Mouse (Mus musculus) heart, postnatal 0 days (tissue): ENCODE measurements around the gene Kcnmb1. TPM values are rescaled to one million over a fixed set of nuclear protein-coding genes. Genes with fewer than 3 reads are reported as not detected.

Experiments used
- ATAC-seq: fragments of 200-750 bp; cut with Nextera tagmentation; 2 replicates; pipeline ENCODE4 v1.8.0; 2017; ENCODE audit warnings: low read depth, moderate number of reproducible peaks, moderate library complexity; ENCODE audit not compliant: insufficient read depth
- DNase-seq: peaks from one replicate; pipeline ENCODE4 v3.0.0-alpha.2; 2016; ENCODE audit warnings: low spot score
- H3K27ac ChIP-seq: fragments of 300-500 bp; sonication (generic); 2 replicates; pipeline ENCODE4 v1.5.1; 2014; ENCODE audit warnings: low read depth, mild to moderate bottlenecking
- H3K27me3 ChIP-seq: fragments of 300-500 bp; sonication (generic); 2 replicates; pipeline ENCODE4 v1.6.1; 2014; ENCODE audit warnings: low read length, mixed read lengths; ENCODE audit not compliant: control insufficient read depth, insufficient read depth
- H3K36me3 ChIP-seq: fragments of 300-500 bp; sonication (generic); replicated peaks from 2 replicates; pipeline ENCODE4 v1.6.1; 2014; ENCODE audit warnings: low read length, mixed read lengths; ENCODE audit not compliant: control insufficient read depth, insufficient read depth
- H3K4me1 ChIP-seq: fragments of 300-500 bp; sonication (generic); 2 replicates; pipeline ENCODE4 v1.6.1; 2014; ENCODE audit warnings: antibody characterized with exemption; ENCODE audit not compliant: control insufficient read depth, insufficient read depth
- H3K4me2 ChIP-seq: fragments of 300-500 bp; sonication (generic); 2 replicates; pipeline ENCODE4 v1.6.1; 2014; ENCODE audit warnings: low read depth, mild to moderate bottlenecking, low read length, moderate library complexity
- H3K4me3 ChIP-seq: fragments of 300-500 bp; sonication (generic); 2 replicates; pipeline ENCODE4 v1.5.1; 2014; ENCODE audit warnings: low read depth, low read length
- H3K9ac ChIP-seq: fragments of 300-500 bp; sonication (generic); replicated peaks from 2 replicates; pipeline ENCODE4 v1.6.1; 2014; ENCODE audit warnings: low read depth, low read length, mixed read lengths
- H3K9me3 ChIP-seq: fragments of 300-500 bp; sonication (generic); replicated peaks from 2 replicates; pipeline ENCODE4 v1.6.1; 2016; ENCODE audit warnings: low read length; ENCODE audit not compliant: control insufficient read depth
- CTCF ChIP-seq: IDR thresholded peaks from 2 replicates; pipeline ENCODE4 v1.5.1; 2016; ENCODE audit warnings: antibody characterized with exemption, control low read depth, low read depth
- EP300 ChIP-seq: IDR thresholded peaks from 2 replicates; pipeline ENCODE4 v1.6.1; 2016; ENCODE audit warnings: antibody characterized with exemption, low read depth
- WGBS: fragments of 180-500 bp; shearing (Covaris S2); extraction: QIAGEN DNeasy Blood & Tissue Kit; methylation state at CpG from one replicate; pipeline ENCODE4 v1.1.7; 2014; 5-methylcytosine and 5-hydroxymethylcytosine counted together
- polyA plus RNA-seq: library from polyadenylated mRNA; unstranded; fragments of >200 nt; fragmentation: Nextera tagmentation; extraction: Ambion mirVana; gene quantifications from 2 replicates; pipeline ENCODE4 v1.2.1, GENCODE M21; 2015
- total RNA-seq: library from RNA; depleted of rRNA; stranded (reverse); fragments of >200 nt; gene quantifications from 2 replicates; pipeline ENCODE4 v1.2.3, GENCODE M21; 2014; ENCODE audit warnings: low replicate concordance

The Kcnmb1 gene
- total and polyA plus RNA-seq, 2 experiments from 2014 or later: 0.41 to 1.6 TPM

- no peaks in the 10 kb centered on the region for H3K9me3 ChIP-seq
- H3K4me2 ChIP-seq: no peak overlapping the region
- H3K27me3 ChIP-seq: no peaks in the 10 kb centered on the region
- peaks cover 4% of the 10 kb centered on the region; the same call in 1 of the 2 replicates for H3K4me1 ChIP-seq
- WGBS: 76% methylated on average over 2 of the region's 2 CpGs
- no peaks in the 10 kb centered on the region for H3K36me3 ChIP-seq
- no peak for ATAC-seq
- DNase-seq: no peak
- no peak overlapping the region for H3K9ac ChIP-seq
- no peak overlapping the region for H3K4me3 ChIP-seq
- TF ChIP-seq EP300 (no peak), CTCF (no peak)
- H3K27ac ChIP-seq: no peak overlapping the region
Observed at GRCm38 (mm10) chr11:33986525-33986924, 23.7 kb downstream of the Kcnmb1 start.

GRCm38 (mm10) chr11:33990002-33990401, 27.2 kb downstream of the Kcnmb1 start:
- Histone ChIP-seq H3K4me3 (no peak overlapping the region), H3K4me2 (no peak overlapping the region), H3K9me3 (no peaks in the 10 kb centered on the region), H3K9ac (no peak overlapping the region), H3K27ac (no peak overlapping the region), H3K36me3 (no peaks in the 10 kb centered on the region), H3K4me1 (no peaks in the 10 kb centered on the region), H3K27me3 (0 out of 2 replicates have a peak, but pooled peaks cover 5% of the 10 kb centered on the region)
- TF ChIP-seq CTCF (no peak), EP300 (no peak)
- DNase-seq (no peak), ATAC-seq (no peak)
- WGBS: 73% methylated on average over 5 of the region's 5 CpGs

- no peaks in the 10 kb centered on the region for H3K36me3 ChIP-seq
- no peaks in the 10 kb centered on the region for H3K9me3 ChIP-seq
- WGBS: 10% methylated on average over 11 of the region's 12 CpGs
- no peak within 1 kb of the TSS for H3K4me3 ChIP-seq
- no peaks in the 10 kb centered on the region for H3K4me1 ChIP-seq
- TF ChIP-seq CTCF (no peak), EP300 (no peak)
- no peak within 1 kb of the TSS for H3K4me2 ChIP-seq
- no peak within 1 kb of the TSS for H3K9ac ChIP-seq
- no peak within 1 kb of the TSS for H3K27ac ChIP-seq
- H3K27me3 ChIP-seq: 0 out of 2 replicates have a peak, but pooled peaks cover 5% of the 10 kb centered on the region
- ATAC-seq (no peak), DNase-seq (no peak)
Observed at GRCm38 (mm10) chr11:33992938-33993337, 30.1 kb downstream of the Kcnmb1 start, which contains the start of gene Kcnip1. Gene Kcnip1, minus strand, starts transcription at chr11:33993152.

GRCm38 (mm10) chr11:33993496-33993895, 30.7 kb downstream of the Kcnmb1 start:
- Histone ChIP-seq H3K27me3 (0 out of 2 replicates have a peak, but pooled peaks cover 5% of the 10 kb centered on the region), H3K9ac (no peak overlapping the region), H3K4me1 (no peaks in the 10 kb centered on the region), H3K9me3 (no peaks in the 10 kb centered on the region), H3K4me3 (no peak overlapping the region), H3K27ac (no peak overlapping the region), H3K4me2 (no peak overlapping the region), H3K36me3 (no peaks in the 10 kb centered on the region)
- DNase-seq (no peak), ATAC-seq (no peak)
- WGBS: 52% methylated on average over 5 of the region's 5 CpGs
- TF ChIP-seq EP300 (no peak), CTCF (no peak)

- DNase-seq: no peak
- no peak for ATAC-seq
- no peak for TF ChIP-seq EP300
- no peak for TF ChIP-seq CTCF
- Histone ChIP-seq H3K4me1 (no peaks in the 10 kb centered on the region), H3K4me2 (no peak overlapping the region), H3K9me3 (no peaks in the 10 kb centered on the region), H3K36me3 (no peaks in the 10 kb centered on the region), H3K4me3 (no peak overlapping the region), H3K9ac (no peak overlapping the region), H3K27ac (no peak overlapping the region), H3K27me3 (0 out of 2 replicates have a peak, but pooled peaks cover 2% of the 10 kb centered on the region)
- 57% methylated on average over 10 of the region's 10 CpGs for WGBS
Observed at GRCm38 (mm10) chr11:33998244-33998643, 35.4 kb downstream of the Kcnmb1 start.

- WGBS: 64% methylated on average over 3 of the region's 3 CpGs
- no peak for DNase-seq
Observed at GRCm38 (mm10) chr11:34000416-34000815, 37.6 kb downstream of the Kcnmb1 start.

More at GRCm38 (mm10) chr11:34000416-34000815, 37.6 kb downstream of the Kcnmb1 start:
- no peak overlapping the region for H3K4me3 ChIP-seq
- no peaks in the 10 kb centered on the region for H3K9me3 ChIP-seq
- no peak overlapping the region for H3K27ac ChIP-seq
- no peak for TF ChIP-seq CTCF
- TF ChIP-seq EP300: no peak
- no peak overlapping the region for H3K9ac ChIP-seq
- no peaks in the 10 kb centered on the region for H3K27me3 ChIP-seq
- H3K4me2 ChIP-seq: no peak overlapping the region
- no peak for ATAC-seq
- no peaks in the 10 kb centered on the region for H3K4me1 ChIP-seq
- H3K36me3 ChIP-seq: no peaks in the 10 kb centered on the region
